Mouse (Mus musculus) heart, embryonic 16.5 days (tissue): ENCODE measurements at regions not wholly inside any gene's neighbourhood (a gene's known extent, or its start where the extent isn't known, plus 50 kb on each side); places are given as distances from the start of the nearest gene placed in this dataset.

Experiments used
- ATAC-seq: fragments of 200-750 bp; cut with Nextera tagmentation; replicated peaks from 2 replicates; pipeline ENCODE4 v1.8.0; 2017; ENCODE audit warnings: moderate number of reproducible peaks; ENCODE audit not compliant: insufficient read depth, low FRiP score; ENCODE audit errors: extremely low read depth
- H3K27ac ChIP-seq: fragments of 300-500 bp; sonication (generic); 2 replicates; pipeline ENCODE4 v1.5.1; 2014; ENCODE audit warnings: mild to moderate bottlenecking, low read length, control low read depth, moderate library complexity
- H3K27me3 ChIP-seq: fragments of 300-500 bp; sonication (generic); 2 replicates; pipeline ENCODE4 v1.6.1; 2014; ENCODE audit warnings: low read length, mixed read lengths; ENCODE audit not compliant: control insufficient read depth, insufficient read depth
- H3K36me3 ChIP-seq: fragments of 300-500 bp; sonication (generic); 2 replicates; pipeline ENCODE4 v1.6.1; 2014; ENCODE audit not compliant: control insufficient read depth, insufficient read depth
- H3K4me1 ChIP-seq: fragments of 300-500 bp; sonication (generic); 2 replicates; pipeline ENCODE4 v1.6.1; 2014; ENCODE audit warnings: low read length, mixed read lengths; ENCODE audit not compliant: control insufficient read depth, insufficient read depth
- H3K4me2 ChIP-seq: fragments of 300-500 bp; sonication (generic); 2 replicates; pipeline ENCODE4 v1.6.1; 2014; ENCODE audit warnings: low read depth, mild to moderate bottlenecking, control low read depth, low read length
- H3K4me3 ChIP-seq: fragments of 300-500 bp; sonication (generic); 2 replicates; pipeline ENCODE4 v1.5.1; 2014; ENCODE audit warnings: mild to moderate bottlenecking, control low read depth, low read length
- H3K9ac ChIP-seq: fragments of 300-500 bp; sonication (generic); 2 replicates; pipeline ENCODE4 v1.6.1; 2014; ENCODE audit warnings: low read length, control low read depth
- H3K9me3 ChIP-seq: fragments of 300-500 bp; sonication (generic); replicated peaks from 2 replicates; pipeline ENCODE4 v1.6.1; 2016; ENCODE audit warnings: low read length; ENCODE audit not compliant: control insufficient read depth
- WGBS: fragments of 180-500 bp; shearing (Covaris S2); extraction: QIAGEN DNeasy Blood & Tissue Kit; methylation state at CpG from one replicate; pipeline ENCODE4 v1.1.7; 2014; 5-methylcytosine and 5-hydroxymethylcytosine counted together

- H3K36me3 ChIP-seq: no peaks in the 10 kb centered on the region
- H3K4me2 ChIP-seq: no peak overlapping the region
- ATAC-seq: no peak
- 77% methylated on average over 9 of the region's 9 CpGs for WGBS
- peaks cover 11% of the 10 kb centered on the region for H3K4me1 ChIP-seq
- no peak overlapping the region for H3K4me3 ChIP-seq
- no peak overlapping the region for H3K9ac ChIP-seq
- no peaks in the 10 kb centered on the region for H3K9me3 ChIP-seq
- H3K27ac ChIP-seq: no peak overlapping the region
- H3K27me3 ChIP-seq: no peaks in the 10 kb centered on the region
These were observed 113.2 kb upstream of the Ccn2 start for GRCm38 (mm10) chr10:24481926-24482612.

- ATAC-seq: no peak
- Histone ChIP-seq H3K9ac (no peak overlapping the region), H3K9me3 (no peaks in the 10 kb centered on the region), H3K27ac (no peak overlapping the region), H3K27me3 (no peaks in the 10 kb centered on the region), H3K4me1 (peaks cover 13% of the 10 kb centered on the region), H3K4me2 (no peak overlapping the region), H3K36me3 (no peaks in the 10 kb centered on the region), H3K4me3 (no peak overlapping the region)
- 77% methylated on average over 3 of the region's 3 CpGs for WGBS
These were observed 112.2 kb upstream of the Ccn2 start for GRCm38 (mm10) chr10:24483053-24483452.

GRCm38 (mm10) chr10:24484101-24484660 lies 111.1 kb upstream of the Ccn2 start:
- 67% methylated on average over 5 of the region's 5 CpGs for WGBS
- H3K4me1 ChIP-seq: peaks cover 9% of the 10 kb centered on the region; the same call in 1 of the 2 replicates
- no peaks in the 10 kb centered on the region for H3K27me3 ChIP-seq

GRCm38 (mm10) chr10:24485461-24485860 lies 109.8 kb upstream of the Ccn2 start:
- Histone ChIP-seq H3K27me3 (no peaks in the 10 kb centered on the region), H3K9me3 (no peaks in the 10 kb centered on the region), H3K9ac (no peak overlapping the region), H3K36me3 (no peaks in the 10 kb centered on the region), H3K4me1 (peaks cover 6% of the 10 kb centered on the region; the same call in 1 of the 2 replicates), H3K4me3 (no peak overlapping the region), H3K4me2 (no peak overlapping the region), H3K27ac (no peak overlapping the region)
- no peak for ATAC-seq
- 78% methylated on average over 5 of the region's 5 CpGs for WGBS

More at GRCm38 (mm10) chr10:24484101-24484660, 111.1 kb upstream of the Ccn2 start:
- ATAC-seq: no peak
- Histone ChIP-seq H3K4me3 (no peak overlapping the region), H3K4me2 (no peak overlapping the region), H3K27ac (no peak overlapping the region), H3K36me3 (no peaks in the 10 kb centered on the region), H3K9ac (no peak overlapping the region), H3K9me3 (no peaks in the 10 kb centered on the region)

- Histone ChIP-seq H3K4me1 (peaks cover 6% of the 10 kb centered on the region; the same call in 1 of the 2 replicates), H3K9me3 (no peaks in the 10 kb centered on the region), H3K27me3 (no peaks in the 10 kb centered on the region), H3K36me3 (no peaks in the 10 kb centered on the region), H3K9ac (no peak overlapping the region), H3K4me2 (no peak overlapping the region), H3K27ac (no peak overlapping the region), H3K4me3 (no peak overlapping the region)
- WGBS: 44% methylated on average over 1 of the region's 1 CpGs
- ATAC-seq: no peak
These were observed 109.0 kb upstream of the Ccn2 start for GRCm38 (mm10) chr10:24486224-24486623.

GRCm38 (mm10) chr10:24487915-24488314 lies 107.3 kb upstream of the Ccn2 start:
- no peaks in the 10 kb centered on the region for H3K27me3 ChIP-seq
- 71% methylated on average over 3 of the region's 3 CpGs for WGBS

GRCm38 (mm10) chr10:24490432-24490831 lies 104.8 kb upstream of the Ccn2 start:
- 73% methylated on average over 2 of the region's 2 CpGs for WGBS
- H3K27ac ChIP-seq: no peak overlapping the region
- no peaks in the 10 kb centered on the region for H3K9me3 ChIP-seq
- no peaks in the 10 kb centered on the region for H3K27me3 ChIP-seq
- H3K4me2 ChIP-seq: no peak overlapping the region
- no peak for ATAC-seq
- H3K9ac ChIP-seq: no peak overlapping the region
- H3K36me3 ChIP-seq: no peaks in the 10 kb centered on the region
- H3K4me1 ChIP-seq: peaks cover 25% of the 10 kb centered on the region
- H3K4me3 ChIP-seq: no peak overlapping the region

More at GRCm38 (mm10) chr10:24487915-24488314, 107.3 kb upstream of the Ccn2 start:
- Histone ChIP-seq H3K4me1 (peaks cover 9% of the 10 kb centered on the region), H3K27ac (no peak overlapping the region), H3K4me3 (no peak overlapping the region), H3K9me3 (no peaks in the 10 kb centered on the region), H3K4me2 (no peak overlapping the region), H3K9ac (no peak overlapping the region), H3K36me3 (no peaks in the 10 kb centered on the region)
- no peak for ATAC-seq

GRCm38 (mm10) chr10:24491848-24492247 lies 103.4 kb upstream of the Ccn2 start:
- Histone ChIP-seq H3K4me1 (peaks cover 23% of the 10 kb centered on the region), H3K27ac (no peak overlapping the region), H3K36me3 (no peaks in the 10 kb centered on the region), H3K4me2 (no peak overlapping the region), H3K4me3 (no peak overlapping the region), H3K9ac (no peak overlapping the region), H3K27me3 (no peaks in the 10 kb centered on the region), H3K9me3 (no peaks in the 10 kb centered on the region)
- WGBS: 84% methylated on average over 3 of the region's 3 CpGs
- ATAC-seq: no peak

- H3K4me1 ChIP-seq: peaks cover 21% of the 10 kb centered on the region
- peak overlapping the region; percentile 42 for H3K4me2 ChIP-seq
- H3K36me3 ChIP-seq: no peaks in the 10 kb centered on the region
- no peaks in the 10 kb centered on the region for H3K9me3 ChIP-seq
- H3K4me3 ChIP-seq: no peak overlapping the region
- 14% methylated on average over 4 of the region's 4 CpGs for WGBS
- peak overlapping the region; percentile 47; the same call in 1 of the 2 replicates for H3K9ac ChIP-seq
- peak; percentile 85 for ATAC-seq
- H3K27me3 ChIP-seq: no peaks in the 10 kb centered on the region
- peak overlapping the region; percentile 92 for H3K27ac ChIP-seq
These were observed 101.8 kb upstream of the Ccn2 start for GRCm38 (mm10) chr10:24493392-24493791.
